Mouse (Mus musculus): ENCODE results near the gene Col13a1. TPM values are rescaled to one million over a fixed set of nuclear protein-coding genes. Genes with fewer than 3 reads are reported as not detected.

Col13a1 gene
- polyA plus RNA-seq, 1 experiment from 2014 or later, result 1.1 TPM

DNA sequence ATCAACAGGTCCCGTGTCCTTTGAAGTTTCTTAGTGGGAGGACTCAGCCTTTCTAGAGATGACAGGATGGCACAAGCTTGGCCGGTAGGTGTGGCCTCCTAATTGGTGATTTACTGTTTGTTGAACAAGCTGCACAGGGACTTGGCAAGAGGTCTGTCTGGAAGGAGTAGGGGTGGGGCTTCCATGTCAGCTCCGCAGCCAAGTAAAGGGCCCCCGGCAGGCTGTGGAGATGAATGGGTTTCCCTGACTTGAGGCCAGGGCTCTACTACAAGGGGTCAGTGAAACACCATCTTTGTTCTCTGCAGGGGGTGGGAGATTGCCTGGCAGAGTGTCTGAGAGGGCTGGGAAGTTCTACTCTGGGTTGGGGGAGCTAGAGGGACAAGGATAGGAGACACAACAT lies 99.5 kb downstream of the Col13a1 start:
- no peak overlapping the region for H3K4me3 ChIP-seq
- 0 out of 2 replicates have a peak, but pooled peaks have one; percentile 29 for ATAC-seq (replicated peaks)
- H3K27me3 ChIP-seq, result no peaks in the 10 kb centered on the region
- H3K9ac ChIP-seq (replicated peaks), result no peak overlapping the region
- no peak overlapping the region for H3K4me2 ChIP-seq (replicated peaks)
- no peak overlapping the region for H3K27ac ChIP-seq (replicated peaks)
- H3K36me3 ChIP-seq, result no peaks in the 10 kb centered on the region
- no peaks in the 10 kb centered on the region for H3K9me3 ChIP-seq
- H3K4me1 ChIP-seq, result peaks cover 9% of the 10 kb centered on the region
- 13% methylated on average over 4 of the region's 4 CpGs for WGBS

DNA sequence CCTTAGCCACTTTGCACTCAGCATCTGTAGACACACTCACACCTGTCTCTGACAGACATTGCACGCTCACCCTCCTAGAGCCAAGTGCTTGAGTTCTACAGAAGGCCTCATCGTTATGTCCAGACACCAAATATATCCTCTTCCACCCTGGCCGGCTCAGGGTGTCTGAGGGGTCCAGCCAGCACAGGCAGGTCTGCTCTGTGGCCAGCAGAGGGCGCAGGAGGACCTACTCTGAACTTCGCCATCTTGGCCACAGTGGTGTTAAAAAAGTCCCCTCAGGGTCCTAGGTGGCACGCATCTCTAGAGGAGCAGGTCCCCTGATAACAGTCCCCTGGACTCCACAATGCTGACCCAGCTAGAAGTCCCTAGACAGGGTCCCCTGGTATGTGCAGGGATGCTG lies 101.1 kb downstream of the Col13a1 start:
- no peak overlapping the region for H3K4me2 ChIP-seq (replicated peaks)
- H3K27me3 ChIP-seq, result no peaks in the 10 kb centered on the region
- WGBS, result 8% methylated on average over 6 of the region's 6 CpGs
- no peak overlapping the region for H3K9ac ChIP-seq (replicated peaks)
- no peak overlapping the region for H3K27ac ChIP-seq (replicated peaks)
- H3K9me3 ChIP-seq, result no peaks in the 10 kb centered on the region
- H3K36me3 ChIP-seq, result no peaks in the 10 kb centered on the region
- no peak overlapping the region for H3K4me3 ChIP-seq
- peak; percentile 42; the same call in 1 of the 2 replicates for ATAC-seq (replicated peaks)
- peaks cover 9% of the 10 kb centered on the region for H3K4me1 ChIP-seq

DNA sequence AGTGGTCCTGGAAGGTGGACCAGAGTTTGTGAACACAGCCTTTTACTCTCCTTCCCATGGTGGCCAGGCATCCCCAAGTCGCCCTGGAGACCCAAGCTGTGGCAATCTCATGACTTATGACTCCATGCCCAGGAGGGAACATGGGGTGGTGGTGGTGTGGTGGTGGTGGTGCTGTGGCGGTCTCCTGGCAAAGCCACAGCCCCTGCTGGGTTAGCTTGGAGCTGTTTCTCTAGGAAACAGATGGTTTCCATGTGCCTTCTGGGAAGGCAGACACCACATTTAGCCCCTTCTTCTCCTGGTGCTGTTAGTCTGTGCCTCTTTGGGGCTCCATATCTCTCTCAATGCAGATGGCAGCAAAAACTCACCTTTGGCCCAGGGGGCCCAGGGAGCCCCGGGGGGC lies 109.1 kb downstream of the Col13a1 start:
- Histone ChIP-seq H3K27ac (replicated peaks) (no peak overlapping the region), H3K9me3 (no peaks in the 10 kb centered on the region), H3K4me2 (replicated peaks) (no peak overlapping the region), H3K4me3 (no peak overlapping the region), H3K4me1 (no peaks in the 10 kb centered on the region), H3K27me3 (no peaks in the 10 kb centered on the region), H3K9ac (replicated peaks) (no peak overlapping the region), H3K36me3 (no peaks in the 10 kb centered on the region)
- 82% methylated on average over 3 of the region's 3 CpGs for WGBS
- ATAC-seq (replicated peaks), result no peak

DNA sequence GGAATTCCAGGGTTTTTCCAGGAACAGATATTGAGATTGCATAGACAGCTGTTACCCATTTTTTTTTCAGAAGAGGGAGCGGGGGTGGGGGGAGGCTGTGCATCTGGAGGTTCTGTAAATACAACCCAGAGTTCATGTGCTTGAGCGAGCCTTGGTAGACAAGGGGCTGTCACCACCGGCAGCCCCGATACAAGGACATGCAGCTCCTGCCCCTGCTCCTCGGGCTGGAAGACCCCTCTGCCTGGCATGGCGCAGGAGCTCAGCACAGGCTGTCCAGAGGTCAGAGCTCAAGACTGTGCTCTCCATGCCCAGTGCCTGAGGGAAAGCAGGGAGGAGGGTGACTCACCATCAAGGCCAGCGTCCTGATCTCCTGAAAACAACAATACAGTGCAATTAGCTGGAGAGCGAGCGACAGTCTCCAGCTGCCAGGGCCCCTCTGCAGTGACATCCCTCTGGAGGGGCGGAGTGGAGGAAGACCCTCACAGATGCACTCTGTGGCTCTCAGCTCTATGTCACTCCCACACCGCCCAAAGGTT lies 112.8 kb downstream of the Col13a1 start:
- Histone ChIP-seq H3K27ac (replicated peaks) (no peak overlapping the region), H3K36me3 (0 out of 2 replicates have a peak, but pooled peaks cover 2% of the 10 kb centered on the region), H3K9ac (replicated peaks) (no peak overlapping the region), H3K27me3 (no peaks in the 10 kb centered on the region), H3K4me1 (no peaks in the 10 kb centered on the region), H3K9me3 (peaks cover 16% of the 10 kb centered on the region), H3K4me3 (no peak overlapping the region), H3K4me2 (replicated peaks) (no peak overlapping the region)
- 78% methylated on average over 11 of the region's 11 CpGs for WGBS
- no peak for ATAC-seq (replicated peaks)

DNA sequence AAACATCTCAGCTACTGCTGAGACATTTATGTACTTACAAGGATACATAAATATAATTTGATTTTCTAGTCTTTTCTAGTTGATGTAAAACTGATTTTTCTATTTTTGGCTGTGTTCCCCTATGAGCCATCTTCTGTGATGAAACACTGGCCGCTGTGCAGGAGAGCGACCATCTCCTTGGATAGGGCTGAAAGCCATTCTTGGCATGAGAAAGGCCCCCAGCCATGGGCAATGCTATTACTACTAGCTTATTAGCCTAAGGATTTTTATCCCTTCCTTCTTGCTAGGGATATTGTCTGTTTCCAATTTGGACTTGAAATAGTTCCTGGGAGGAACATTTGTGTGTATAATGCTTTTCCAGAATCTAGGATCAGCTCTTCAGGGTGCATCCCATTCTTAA lies 119.5 kb downstream of the Col13a1 start:
- Histone ChIP-seq H3K27me3 (no peaks in the 10 kb centered on the region), H3K9ac (replicated peaks) (no peak overlapping the region), H3K36me3 (0 out of 2 replicates have a peak, but pooled peaks cover 2% of the 10 kb centered on the region), H3K27ac (replicated peaks) (no peak overlapping the region), H3K4me3 (no peak overlapping the region), H3K4me1 (no peaks in the 10 kb centered on the region), H3K9me3 (peaks cover 16% of the 10 kb centered on the region), H3K4me2 (replicated peaks) (no peak overlapping the region)
- WGBS, result 99% methylated on average over 2 of the region's 2 CpGs
- no peak for ATAC-seq (replicated peaks)

DNA sequence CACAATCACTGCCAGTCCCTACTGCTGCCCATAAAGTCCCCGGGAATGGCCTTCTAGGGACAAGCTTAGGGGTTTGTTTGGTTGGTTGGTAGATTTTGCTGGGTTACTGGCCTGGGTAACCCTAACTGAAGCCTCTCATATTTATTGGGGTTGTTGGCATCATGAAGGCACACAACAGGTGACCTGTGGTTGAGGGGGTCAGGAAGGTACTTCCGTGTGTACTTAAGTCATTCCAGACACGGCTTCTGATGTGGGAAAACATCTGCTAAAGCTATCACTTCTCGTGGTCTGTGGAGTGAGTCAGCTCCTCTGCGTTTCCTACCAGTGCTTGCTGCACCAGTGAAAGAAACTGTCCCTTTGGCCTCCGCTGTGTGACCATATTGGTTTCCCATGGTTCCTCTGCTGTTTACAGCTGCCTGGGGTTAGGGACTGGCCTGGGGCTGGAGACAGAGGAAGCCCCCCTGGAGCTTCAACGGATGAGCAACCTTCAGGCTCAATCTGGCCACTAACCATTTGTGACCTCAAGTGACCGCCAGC lies 123.7 kb downstream of the Col13a1 start:
- no peaks in the 10 kb centered on the region for H3K4me1 ChIP-seq
- no peaks in the 10 kb centered on the region for H3K36me3 ChIP-seq
- no peak overlapping the region for H3K27ac ChIP-seq (replicated peaks)
- H3K27me3 ChIP-seq, result no peaks in the 10 kb centered on the region
- no peak overlapping the region for H3K4me2 ChIP-seq (replicated peaks)
- WGBS, result 86% methylated on average over 8 of the region's 8 CpGs
- H3K9ac ChIP-seq (replicated peaks), result no peak overlapping the region
- ATAC-seq (replicated peaks), result no peak
- H3K9me3 ChIP-seq, result no peaks in the 10 kb centered on the region
- H3K4me3 ChIP-seq, result no peak overlapping the region

DNA sequence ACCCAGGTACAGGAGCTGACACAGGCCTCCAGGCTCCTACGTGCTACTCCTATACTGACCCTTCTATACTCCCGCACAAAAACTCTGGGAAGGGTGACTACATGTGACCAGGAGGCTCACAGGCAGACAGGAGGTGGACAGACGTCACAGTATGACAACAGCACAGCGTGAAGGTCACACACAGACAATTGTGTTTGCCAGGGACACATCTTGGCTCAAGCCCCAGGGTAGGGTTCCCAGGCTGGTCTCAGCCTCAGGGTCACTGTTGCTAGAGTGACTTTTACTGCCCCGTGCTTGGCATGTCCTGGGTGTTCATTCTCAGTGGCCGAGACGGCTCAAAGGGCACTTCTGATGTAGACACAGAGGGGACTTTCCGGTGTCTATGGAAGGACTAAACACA lies 126.1 kb downstream of the Col13a1 start:
- Histone ChIP-seq H3K4me2 (replicated peaks) (no peak overlapping the region), H3K4me1 (no peaks in the 10 kb centered on the region), H3K36me3 (no peaks in the 10 kb centered on the region), H3K4me3 (no peak overlapping the region), H3K9me3 (no peaks in the 10 kb centered on the region), H3K27ac (replicated peaks) (no peak overlapping the region), H3K9ac (replicated peaks) (no peak overlapping the region), H3K27me3 (no peaks in the 10 kb centered on the region)
- WGBS, result 86% methylated on average over 8 of the region's 8 CpGs
- ATAC-seq (replicated peaks), result no peak

DNA sequence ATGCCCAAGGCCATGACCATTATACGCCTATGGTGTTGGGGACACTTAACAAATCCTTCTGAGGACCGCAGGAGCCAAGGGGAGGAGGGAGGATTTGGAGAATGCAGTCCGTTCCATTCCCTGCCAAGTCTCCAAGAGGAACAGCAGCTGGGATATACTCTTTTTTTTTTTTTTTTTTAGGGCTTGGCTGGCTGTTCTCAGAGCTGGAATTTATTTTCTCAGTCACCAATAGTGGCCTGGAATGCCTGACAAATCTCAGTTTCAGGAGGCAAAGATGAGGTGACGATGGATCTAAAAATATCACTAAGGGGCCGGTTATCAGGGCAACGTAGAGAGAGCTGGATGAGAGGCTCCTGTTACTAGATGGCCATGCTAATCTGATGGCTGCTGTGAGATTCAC lies 130.4 kb downstream of the Col13a1 start:
- H3K36me3 ChIP-seq, result no peaks in the 10 kb centered on the region
- no peaks in the 10 kb centered on the region for H3K4me1 ChIP-seq
- WGBS, result 87% methylated on average over 6 of the region's 6 CpGs
- ATAC-seq (replicated peaks), result no peak
- no peak overlapping the region for H3K9ac ChIP-seq (replicated peaks)
- no peak overlapping the region for H3K27ac ChIP-seq (replicated peaks)
- no peak overlapping the region for H3K4me2 ChIP-seq (replicated peaks)
- H3K27me3 ChIP-seq, result no peaks in the 10 kb centered on the region
- H3K9me3 ChIP-seq, result no peaks in the 10 kb centered on the region
- H3K4me3 ChIP-seq, result no peak overlapping the region

DNA sequence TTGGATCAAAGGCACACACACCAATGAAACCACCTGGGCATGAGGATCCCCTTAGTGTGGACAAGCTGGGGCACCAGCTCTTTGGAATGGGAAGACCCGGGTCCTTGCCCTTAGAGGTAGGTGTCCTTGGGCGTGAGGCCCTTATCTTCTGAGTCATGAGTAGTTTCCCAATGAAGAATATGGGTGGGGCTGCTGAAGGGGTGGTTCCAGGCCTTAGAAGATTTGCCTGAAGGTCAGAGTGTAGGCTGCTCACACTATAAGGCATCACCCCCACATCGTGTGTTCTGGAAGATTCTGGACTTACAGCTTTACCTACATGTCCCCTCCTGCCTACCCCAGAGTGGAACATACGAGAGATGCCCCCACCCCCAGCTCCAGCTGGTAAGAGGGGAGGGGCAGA lies 133.4 kb downstream of the Col13a1 start:
- Histone ChIP-seq H3K27ac (replicated peaks) (no peak overlapping the region), H3K4me1 (no peaks in the 10 kb centered on the region), H3K4me2 (replicated peaks) (no peak overlapping the region), H3K9me3 (no peaks in the 10 kb centered on the region), H3K36me3 (no peaks in the 10 kb centered on the region), H3K9ac (replicated peaks) (no peak overlapping the region), H3K27me3 (no peaks in the 10 kb centered on the region), H3K4me3 (no peak overlapping the region)
- WGBS, result 80% methylated on average over 4 of the region's 4 CpGs
- ATAC-seq (replicated peaks), result no peak

DNA sequence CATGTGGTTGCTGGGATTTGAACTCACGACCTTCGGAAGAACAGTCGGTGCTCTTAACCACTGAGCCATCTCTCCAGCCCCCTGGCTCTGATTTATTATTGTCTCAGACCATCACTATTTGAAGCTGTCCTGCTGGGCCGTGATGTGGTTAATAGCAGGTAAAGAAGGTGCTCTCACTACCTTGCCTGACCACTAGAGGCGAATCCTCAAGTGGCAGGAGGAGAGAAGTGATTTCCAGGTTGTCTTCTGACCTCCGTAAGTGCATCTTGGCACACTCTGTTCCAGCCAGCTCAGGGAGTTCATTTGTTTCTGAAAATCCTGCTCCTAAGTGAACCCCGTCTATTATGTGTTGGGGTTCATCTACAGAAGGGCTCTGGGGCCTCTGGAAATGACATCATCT lies 134.4 kb downstream of the Col13a1 start:
- H3K36me3 ChIP-seq, result no peaks in the 10 kb centered on the region
- H3K4me2 ChIP-seq (replicated peaks), result no peak overlapping the region
- no peaks in the 10 kb centered on the region for H3K4me1 ChIP-seq
- ATAC-seq (replicated peaks), result no peak
- no peak overlapping the region for H3K9ac ChIP-seq (replicated peaks)
- no peaks in the 10 kb centered on the region for H3K27me3 ChIP-seq
- H3K4me3 ChIP-seq, result no peak overlapping the region
- no peaks in the 10 kb centered on the region for H3K9me3 ChIP-seq
- WGBS, result 75% methylated on average over 7 of the region's 7 CpGs
- H3K27ac ChIP-seq (replicated peaks), result no peak overlapping the region

DNA sequence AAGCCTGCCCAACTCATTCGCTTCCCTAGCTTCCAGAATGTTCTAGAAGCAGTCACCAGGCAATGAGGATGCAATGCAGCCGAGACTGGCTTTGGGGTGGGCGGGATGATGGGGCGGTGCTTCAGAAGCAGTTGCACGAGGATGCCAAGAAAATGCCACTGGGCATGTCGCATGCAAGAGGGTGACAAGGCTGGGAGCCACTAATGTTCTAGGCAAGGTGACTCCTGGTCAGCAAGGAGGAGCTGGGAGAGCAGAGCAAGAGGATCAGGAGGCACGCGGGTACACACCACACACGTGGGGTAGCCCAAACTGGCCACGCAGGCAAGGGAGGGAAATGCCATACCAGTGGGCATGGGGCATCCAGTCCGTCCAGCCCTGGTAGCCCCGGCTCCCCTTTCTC lies 136.6 kb downstream of the Col13a1 start:
- Histone ChIP-seq H3K36me3 (no peaks in the 10 kb centered on the region), H3K4me2 (replicated peaks) (no peak overlapping the region), H3K27ac (replicated peaks) (no peak overlapping the region), H3K4me1 (peaks cover 2% of the 10 kb centered on the region; the same call in 1 of the 2 replicates), H3K9ac (replicated peaks) (no peak overlapping the region), H3K27me3 (no peaks in the 10 kb centered on the region), H3K9me3 (no peaks in the 10 kb centered on the region), H3K4me3 (no peak overlapping the region)
- ATAC-seq (replicated peaks), result no peak
- 89% methylated on average over 12 of the region's 12 CpGs for WGBS

DNA sequence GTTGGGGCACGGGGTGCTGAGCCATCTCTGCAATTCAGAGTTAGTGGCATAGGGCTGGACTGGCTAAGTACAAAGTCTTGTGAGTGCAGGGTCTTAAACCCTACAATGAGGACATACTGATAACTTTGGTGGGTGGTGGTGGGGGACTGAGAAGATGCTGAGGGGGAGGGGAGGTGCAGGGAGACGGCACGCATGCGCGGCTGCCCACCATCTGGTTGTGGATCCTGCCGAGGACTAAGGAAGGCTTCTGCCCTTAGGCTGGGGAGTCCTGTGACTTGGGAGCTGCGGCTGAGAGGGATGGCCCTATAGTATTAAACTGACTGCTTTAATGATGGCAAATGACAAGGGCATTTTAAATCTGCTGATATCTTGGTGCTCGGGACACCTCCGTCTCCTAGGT lies 139.6 kb downstream of the Col13a1 start:
- no peak overlapping the region for H3K27ac ChIP-seq (replicated peaks)
- H3K4me2 ChIP-seq (replicated peaks), result no peak overlapping the region
- no peaks in the 10 kb centered on the region for H3K36me3 ChIP-seq
- peaks cover 2% of the 10 kb centered on the region; the same call in 1 of the 2 replicates for H3K4me1 ChIP-seq
- H3K9me3 ChIP-seq, result no peaks in the 10 kb centered on the region
- 0 out of 2 replicates have a peak, but pooled peaks have one; percentile 13 for ATAC-seq (replicated peaks)
- H3K4me3 ChIP-seq, result no peak overlapping the region
- H3K27me3 ChIP-seq, result no peaks in the 10 kb centered on the region
- WGBS, result 84% methylated on average over 9 of the region's 9 CpGs
- H3K9ac ChIP-seq (replicated peaks), result no peak overlapping the region

DNA sequence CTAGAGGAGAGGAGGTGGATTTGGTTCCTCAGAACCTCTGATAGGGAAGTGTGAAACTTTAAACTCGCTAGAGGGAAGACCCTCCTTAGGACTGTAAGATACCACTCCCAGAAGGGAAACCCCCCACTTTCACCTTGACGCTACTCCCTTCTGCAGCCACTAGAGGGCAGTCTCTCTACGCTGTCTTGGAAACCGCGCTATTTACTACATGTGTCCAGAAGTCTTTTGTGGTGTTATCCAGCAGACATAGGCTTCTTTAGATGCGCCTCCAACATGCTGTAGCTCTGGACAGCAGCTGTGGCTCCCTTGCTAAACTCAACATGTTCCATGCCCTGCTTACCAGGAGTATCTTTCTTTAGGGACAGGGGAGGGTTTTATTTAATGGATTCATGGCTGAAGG lies 140.1 kb downstream of the Col13a1 start:
- ATAC-seq (replicated peaks), result 0 out of 2 replicates have a peak, but pooled peaks have one; percentile 41
- Histone ChIP-seq H3K27ac (replicated peaks) (no peak overlapping the region), H3K4me2 (replicated peaks) (no peak overlapping the region), H3K4me1 (peaks cover 2% of the 10 kb centered on the region; the same call in 1 of the 2 replicates), H3K4me3 (no peak overlapping the region), H3K27me3 (no peaks in the 10 kb centered on the region), H3K9me3 (no peaks in the 10 kb centered on the region), H3K36me3 (no peaks in the 10 kb centered on the region), H3K9ac (replicated peaks) (no peak overlapping the region)
- WGBS, result 0% methylated on average over 6 of the region's 6 CpGs

All from forebrain, embryonic 15.5 days (tissue).